Mouse (Mus musculus): ENCODE measurements around the gene Kat8. TPM values are rescaled to one million over a fixed set of nuclear protein-coding genes. Genes with fewer than 3 reads are reported as not detected.

Kat8 gene
- 27.5 and 29.0 TPM in 2 replicates for polyA plus RNA-seq (2016; fragmentation: Nextera tagmentation; extraction: Ambion mirVana)

DNA sequence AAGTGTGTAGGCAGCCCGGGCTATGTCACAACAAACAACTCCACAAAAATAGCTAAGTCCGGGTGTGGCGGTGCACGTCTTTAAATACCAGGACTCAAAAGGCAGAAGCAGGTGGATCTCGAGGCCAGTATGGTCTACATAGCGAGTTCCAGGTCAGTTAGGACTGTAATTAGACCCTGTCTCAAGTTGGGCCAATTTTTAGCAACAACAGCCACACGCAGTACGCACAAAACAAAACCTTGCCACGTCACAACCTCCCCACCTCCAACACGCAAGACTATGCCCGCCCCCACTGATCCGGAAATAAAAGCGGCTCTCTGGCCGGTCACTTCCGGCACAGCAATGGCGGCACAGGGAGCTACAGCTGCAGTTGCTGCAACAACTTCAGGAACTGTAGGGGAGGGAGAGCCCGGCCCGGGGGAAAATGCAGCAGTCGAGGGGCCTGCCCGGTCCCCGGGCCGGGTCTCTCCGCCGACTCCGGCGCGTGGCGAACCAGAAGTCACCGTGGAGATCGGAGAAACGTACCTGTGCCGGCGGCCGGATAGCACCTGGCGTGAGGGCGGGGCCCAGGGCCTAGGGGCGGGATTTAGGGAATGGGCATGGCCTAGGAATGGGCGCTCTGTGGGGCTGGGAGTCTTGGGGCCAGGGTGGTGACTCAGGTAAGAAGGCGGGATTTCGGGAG lies at the start of gene Kat8:
Gene Kat8 (plus strand): TSS at position 327 of the 682 bp plus-strand sequence.
- peak within 1 kb of the TSS; percentile 89 for H3K9ac ChIP-seq
- under 1% methylated on average over 40 of the region's 40 CpGs for WGBS
- peaks cover 5% of the 10 kb centered on the region; the same call in 1 of the 2 replicates for H3K4me1 ChIP-seq (replicated peaks)
- H3K27ac ChIP-seq (ENCODE audit: poor library complexity, severe bottlenecking) = peak within 1 kb of the TSS; percentile 62
- peak within 1 kb of the TSS; percentile 87 for H3K4me3 ChIP-seq
- no peaks in the 10 kb centered on the region for H3K9me3 ChIP-seq (replicated peaks)
- peak within 1 kb of the TSS; percentile 74 for H3K4me2 ChIP-seq
- H3K27me3 ChIP-seq (replicated peaks) = no peaks in the 10 kb centered on the region
- ATAC-seq (ENCODE audit: insufficient number of reproducible peaks, low FRiP score) = peak; percentile 96
- peaks cover 51% of the 10 kb centered on the region for H3K36me3 ChIP-seq

DNA sequence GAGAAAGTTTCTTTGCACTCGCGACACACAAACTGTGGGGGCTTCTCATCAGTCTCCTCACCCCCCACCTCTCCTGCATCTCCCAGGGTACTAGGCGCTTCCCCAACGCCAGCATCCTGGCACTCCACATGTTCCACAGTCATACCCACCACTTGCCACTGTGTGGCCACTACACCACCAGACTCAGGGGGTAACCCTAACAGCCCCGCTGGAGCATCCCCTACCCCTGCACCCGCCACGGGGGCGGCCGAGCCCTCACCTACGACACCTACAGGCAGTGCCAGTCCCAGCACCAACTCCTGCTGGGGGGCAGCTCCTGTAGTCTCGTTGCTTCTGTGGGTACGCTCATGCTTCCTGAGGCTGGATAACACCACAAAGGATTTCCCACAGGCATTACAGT lies 45.9 kb upstream of the Kat8 start:
- no peak overlapping the region for H3K4me3 ChIP-seq
- H3K27ac ChIP-seq (ENCODE audit: poor library complexity, severe bottlenecking) = no peak overlapping the region
- 95% methylated on average over 12 of the region's 12 CpGs for WGBS
- H3K36me3 ChIP-seq = peaks cover 47% of the 10 kb centered on the region
- H3K9me3 ChIP-seq (replicated peaks) = no peaks in the 10 kb centered on the region
- no peak for ATAC-seq (ENCODE audit: insufficient number of reproducible peaks, low FRiP score)
- 0 out of 2 replicates have a peak, but pooled peaks cover 5% of the 10 kb centered on the region for H3K4me1 ChIP-seq (replicated peaks)
- no peak overlapping the region for H3K9ac ChIP-seq
- H3K27me3 ChIP-seq (replicated peaks) = no peaks in the 10 kb centered on the region
- H3K4me2 ChIP-seq = no peak overlapping the region

DNA sequence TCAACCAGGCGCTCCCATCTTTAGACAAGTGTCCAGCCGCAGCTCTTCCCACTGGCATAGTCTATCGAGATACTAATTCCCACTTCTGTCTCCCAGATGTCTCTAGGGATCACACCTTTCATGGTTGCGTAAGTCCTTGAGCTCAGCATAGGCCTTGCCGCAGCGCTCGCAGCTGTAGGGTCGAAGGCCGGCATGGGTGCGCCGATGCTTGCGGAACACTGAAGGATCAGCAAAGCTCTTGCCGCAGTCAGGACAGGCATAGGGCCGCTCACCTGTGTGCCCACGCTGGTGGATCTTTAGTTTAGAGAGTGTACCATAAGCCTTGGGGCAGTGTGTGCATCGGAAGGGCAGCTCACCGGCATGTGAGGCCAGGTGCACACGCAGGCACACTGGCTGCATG lies 44.7 kb upstream of the Kat8 start:
- no peak overlapping the region for H3K4me2 ChIP-seq
- no peak overlapping the region for H3K9ac ChIP-seq
- H3K4me1 ChIP-seq (replicated peaks) = 0 out of 2 replicates have a peak, but pooled peaks cover 5% of the 10 kb centered on the region
- H3K9me3 ChIP-seq (replicated peaks) = no peaks in the 10 kb centered on the region
- no peak overlapping the region for H3K4me3 ChIP-seq
- no peaks in the 10 kb centered on the region for H3K27me3 ChIP-seq (replicated peaks)
- 96% methylated on average over 18 of the region's 18 CpGs for WGBS
- no peak for ATAC-seq (ENCODE audit: insufficient number of reproducible peaks, low FRiP score)
- H3K27ac ChIP-seq (ENCODE audit: poor library complexity, severe bottlenecking) = no peak overlapping the region
- peaks cover 56% of the 10 kb centered on the region for H3K36me3 ChIP-seq

DNA sequence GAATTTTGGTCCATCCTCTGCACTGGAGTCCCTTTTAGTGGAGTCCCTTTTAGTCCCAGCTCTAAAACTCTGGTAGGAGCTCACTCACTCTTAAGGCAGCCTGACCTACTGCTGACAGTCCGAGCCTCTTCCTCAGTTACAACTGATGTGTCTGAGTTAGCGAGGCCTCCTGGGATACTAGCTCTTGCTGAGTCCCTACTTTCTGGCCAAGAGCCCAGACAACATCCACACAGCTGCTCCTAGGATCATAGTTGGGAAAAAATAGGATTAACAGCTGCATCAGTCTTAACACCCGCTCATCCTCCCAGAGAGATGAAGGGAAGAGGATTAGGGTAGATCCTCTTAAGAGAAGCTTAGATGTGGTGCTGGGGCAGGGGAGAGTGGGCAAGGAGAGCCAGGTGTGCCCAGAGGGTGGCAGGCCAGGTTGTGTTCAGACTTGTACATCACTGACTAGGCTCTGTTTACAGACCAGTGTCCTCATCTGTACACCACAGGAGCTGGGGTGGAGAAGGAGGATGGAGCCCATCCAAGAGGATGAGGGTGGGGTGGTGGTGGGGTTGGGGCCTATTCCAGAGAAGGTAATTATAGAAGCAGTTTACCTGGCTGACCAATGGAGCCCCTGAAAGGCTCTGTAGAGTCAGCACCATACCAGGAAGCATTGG lies 43.0 kb upstream of the Kat8 start:
- no peak for ATAC-seq (ENCODE audit: insufficient number of reproducible peaks, low FRiP score)
- H3K27me3 ChIP-seq (replicated peaks) = no peaks in the 10 kb centered on the region
- no peaks in the 10 kb centered on the region for H3K9me3 ChIP-seq (replicated peaks)
- H3K27ac ChIP-seq (ENCODE audit: poor library complexity, severe bottlenecking) = no peak overlapping the region
- peaks cover 13% of the 10 kb centered on the region for H3K4me1 ChIP-seq (replicated peaks)
- peak overlapping the region; percentile 2; the same call in 1 of the 2 replicates for H3K9ac ChIP-seq
- H3K4me3 ChIP-seq = no peak overlapping the region
- peaks cover 57% of the 10 kb centered on the region for H3K36me3 ChIP-seq
- 78% methylated on average over 3 of the region's 3 CpGs for WGBS
- no peak overlapping the region for H3K4me2 ChIP-seq

DNA sequence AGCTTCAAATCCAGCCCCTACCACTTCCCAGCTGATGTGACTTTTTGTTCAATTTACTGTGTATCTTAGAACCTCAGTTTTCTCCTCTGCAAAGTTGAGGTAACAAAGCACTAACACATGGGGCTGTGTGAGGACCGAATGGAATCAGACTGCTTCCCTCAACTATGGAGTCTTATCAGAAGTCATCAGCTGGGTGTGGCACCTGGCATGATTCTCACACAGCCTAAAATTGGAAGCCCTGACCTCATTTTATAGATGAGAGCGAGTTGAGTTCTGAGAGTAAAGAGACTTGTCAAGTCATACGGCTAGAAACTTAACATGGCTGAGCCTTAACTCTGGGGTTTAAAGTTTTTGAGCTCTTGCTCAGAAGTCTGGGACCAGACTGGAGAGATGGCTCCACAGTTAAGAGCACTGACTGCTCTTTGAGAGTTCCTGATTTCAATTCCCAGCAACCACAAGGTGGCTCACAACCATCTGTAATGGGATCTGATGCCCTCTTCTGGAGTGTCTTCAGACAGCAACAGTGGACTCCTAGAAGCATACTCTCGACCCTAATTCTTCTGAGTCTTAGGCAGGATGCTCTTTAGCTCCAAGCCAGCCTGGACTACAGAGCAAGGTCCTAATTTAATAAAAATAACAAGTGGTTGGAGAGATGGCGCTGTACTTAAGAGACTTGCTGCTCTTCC lies 42.0 kb upstream of the Kat8 start:
- 84% methylated on average over 5 of the region's 5 CpGs for WGBS
- Histone ChIP-seq H3K9me3 (replicated peaks) (no peaks in the 10 kb centered on the region), H3K4me3 (no peak overlapping the region), H3K9ac (no peak overlapping the region), H3K36me3 (peaks cover 49% of the 10 kb centered on the region), H3K4me1 (replicated peaks) (peaks cover 17% of the 10 kb centered on the region), H3K27ac (ENCODE audit: poor library complexity, severe bottlenecking) (no peak overlapping the region), H3K27me3 (replicated peaks) (no peaks in the 10 kb centered on the region), H3K4me2 (no peak overlapping the region)
- no peak for ATAC-seq (ENCODE audit: insufficient number of reproducible peaks, low FRiP score)

DNA sequence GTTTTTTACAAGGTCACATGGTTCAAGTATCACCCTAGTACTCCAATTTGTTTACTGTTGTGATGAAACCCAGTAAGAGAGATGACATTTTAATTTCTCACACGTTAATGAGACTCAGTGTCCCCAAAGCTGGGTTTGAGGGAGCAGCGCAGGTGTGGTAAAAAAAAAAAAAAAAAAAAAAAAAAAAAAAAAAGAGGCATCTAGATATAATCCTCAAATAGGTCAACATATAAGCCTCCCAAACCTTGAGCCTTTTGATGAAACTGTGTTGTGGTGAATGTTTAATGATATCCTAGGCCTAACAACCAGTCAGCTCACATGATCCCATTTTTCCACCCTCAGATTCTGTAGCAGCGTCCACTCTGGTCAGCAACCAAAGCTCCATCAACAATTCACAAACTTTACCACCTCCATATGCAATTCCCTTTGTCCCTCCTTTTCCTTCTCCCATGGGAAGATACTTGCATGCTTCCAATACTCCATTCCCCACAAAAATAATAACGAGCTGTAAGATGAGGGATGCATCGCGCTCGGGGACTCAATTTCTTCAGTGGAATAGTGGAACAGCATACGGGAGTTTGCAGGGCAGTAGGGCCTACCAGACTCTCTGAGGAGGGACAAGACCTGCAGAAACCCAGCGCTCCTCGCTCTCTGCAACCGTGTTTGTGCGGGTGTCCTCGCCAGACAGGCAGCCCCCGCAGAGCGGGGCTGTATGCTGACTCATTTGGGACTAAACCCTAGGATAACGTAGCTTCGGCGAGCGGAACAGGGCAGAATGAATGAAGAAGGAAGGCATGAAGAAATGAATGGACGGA lies 37.3 kb upstream of the Kat8 start:
- peak overlapping the region; percentile 94 for H3K4me3 ChIP-seq
- peak overlapping the region; percentile 97 for H3K9ac ChIP-seq
- peak overlapping the region; percentile 74 for H3K4me2 ChIP-seq
- no peaks in the 10 kb centered on the region for H3K27me3 ChIP-seq (replicated peaks)
- no peak for ATAC-seq (ENCODE audit: insufficient number of reproducible peaks, low FRiP score)
- WGBS = 6% methylated on average over 20 of the region's 20 CpGs
- H3K4me1 ChIP-seq (replicated peaks) = peaks cover 20% of the 10 kb centered on the region
- peaks cover 34% of the 10 kb centered on the region for H3K36me3 ChIP-seq
- H3K9me3 ChIP-seq (replicated peaks) = no peaks in the 10 kb centered on the region
- peak overlapping the region; percentile 98 for H3K27ac ChIP-seq (ENCODE audit: poor library complexity, severe bottlenecking)

DNA sequence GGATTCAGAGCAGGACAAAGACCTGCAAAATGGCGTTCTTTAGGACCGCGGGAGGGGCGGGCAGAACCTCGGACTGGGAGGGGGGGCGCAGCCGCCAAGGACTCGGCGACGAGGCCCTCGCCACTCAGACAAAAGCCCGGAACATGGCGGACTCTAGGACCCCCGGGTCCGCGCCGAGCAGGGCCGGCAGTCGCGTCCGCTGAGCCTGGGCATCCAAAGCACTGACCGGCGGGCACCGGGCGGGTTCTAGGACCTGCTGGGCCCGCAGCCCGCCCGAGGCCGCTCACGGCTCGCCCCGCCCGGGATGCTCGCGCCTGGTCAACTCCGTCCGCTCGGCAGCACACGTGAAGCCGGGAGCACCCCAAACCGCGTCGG lies 36.7 kb upstream of the Kat8 start:
- H3K4me2 ChIP-seq = peak overlapping the region; percentile 74
- peaks cover 37% of the 10 kb centered on the region for H3K36me3 ChIP-seq
- peak overlapping the region; percentile 94 for H3K4me3 ChIP-seq
- WGBS = under 1% methylated on average over 39 of the region's 43 CpGs
- H3K9ac ChIP-seq = peak overlapping the region; percentile 97
- no peaks in the 10 kb centered on the region for H3K9me3 ChIP-seq (replicated peaks)
- H3K4me1 ChIP-seq (replicated peaks) = peaks cover 20% of the 10 kb centered on the region
- ATAC-seq (ENCODE audit: insufficient number of reproducible peaks, low FRiP score) = peak; percentile 92
- H3K27me3 ChIP-seq (replicated peaks) = no peaks in the 10 kb centered on the region
- peak overlapping the region; percentile 98 for H3K27ac ChIP-seq (ENCODE audit: poor library complexity, severe bottlenecking)

DNA sequence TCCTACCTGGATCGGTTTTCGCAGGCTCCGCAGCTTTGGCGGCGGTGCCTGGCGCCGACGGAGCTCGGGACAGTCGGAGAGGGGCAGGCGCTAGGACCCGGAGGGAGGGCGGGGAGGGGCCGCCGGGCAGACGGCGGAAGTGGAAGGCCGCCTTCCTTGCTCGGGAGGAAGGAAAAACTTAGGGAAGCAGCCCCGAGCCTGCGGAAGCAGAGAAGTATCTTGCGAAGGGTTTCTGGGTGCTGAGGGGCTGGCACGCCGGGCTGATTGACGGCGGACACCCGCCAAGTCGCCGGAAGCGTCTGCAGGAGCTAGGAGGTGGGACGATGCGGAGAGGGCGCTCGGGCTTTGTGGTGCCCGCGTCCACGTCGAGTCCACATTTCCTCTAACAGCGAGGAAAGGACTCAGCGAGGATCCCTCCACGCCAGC lies 36.3 kb upstream of the Kat8 start, which contains the start of gene Zfp646:
Gene Zfp646 (plus strand): TSS at position 181 of the 426 bp plus-strand sequence.
- under 1% methylated on average over 41 of the region's 41 CpGs for WGBS
- H3K9me3 ChIP-seq (replicated peaks) = no peaks in the 10 kb centered on the region
- H3K27ac ChIP-seq (ENCODE audit: poor library complexity, severe bottlenecking) = peak within 1 kb of the TSS; percentile 98
- peak within 1 kb of the TSS; percentile 94 for H3K4me3 ChIP-seq
- H3K27me3 ChIP-seq (replicated peaks) = no peaks in the 10 kb centered on the region
- H3K9ac ChIP-seq = peak within 1 kb of the TSS; percentile 97
- H3K4me2 ChIP-seq = peak within 1 kb of the TSS; percentile 74
- peaks cover 20% of the 10 kb centered on the region for H3K4me1 ChIP-seq (replicated peaks)
- H3K36me3 ChIP-seq = peaks cover 39% of the 10 kb centered on the region
- peak; percentile 89 for ATAC-seq (ENCODE audit: insufficient number of reproducible peaks, low FRiP score)

DNA sequence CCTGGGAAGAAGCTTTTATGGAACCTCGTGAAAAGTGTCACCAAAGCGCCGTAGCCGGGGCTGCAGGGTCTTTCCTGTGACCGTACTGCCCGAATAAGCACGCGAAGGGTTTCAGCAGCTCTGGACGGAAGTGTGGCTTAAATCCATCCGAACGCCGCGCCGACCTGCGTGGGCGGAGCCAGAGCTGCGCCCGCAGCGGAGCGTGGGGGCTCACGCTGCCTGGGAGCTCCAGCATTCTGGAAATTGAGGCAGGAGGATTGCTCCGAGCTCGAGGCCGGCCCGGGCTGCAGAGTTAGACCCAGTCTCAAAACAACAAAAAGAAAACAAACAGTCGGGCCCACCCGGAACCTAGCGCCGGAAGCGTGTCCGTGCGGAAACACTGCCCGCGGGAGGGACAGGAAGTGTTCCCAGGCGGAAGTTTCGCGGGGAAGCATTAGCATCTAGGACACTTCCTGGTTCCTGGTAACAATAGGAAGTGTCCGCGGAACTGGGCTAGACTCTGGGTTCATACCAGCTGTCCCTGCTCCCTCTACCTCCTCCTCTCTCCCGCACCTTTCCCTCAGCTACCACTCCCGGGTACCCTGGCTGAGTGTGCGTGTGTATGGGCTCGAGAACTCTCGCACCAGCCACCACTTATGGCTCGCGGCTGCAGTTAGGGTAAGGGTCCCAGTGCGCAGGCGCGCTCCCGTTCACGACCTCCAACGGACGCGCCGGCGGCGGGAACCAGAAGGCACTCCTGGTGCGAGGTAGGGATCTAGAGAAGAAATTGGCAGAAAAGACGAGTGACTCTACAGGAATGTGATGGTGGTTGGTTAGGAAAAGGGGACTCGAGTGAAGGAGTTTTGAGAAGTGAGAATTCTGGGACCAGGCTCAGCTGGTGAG lies 35.6 kb upstream of the Kat8 start, which contains the start of gene Zfp668:
Gene Zfp668 (minus strand): TSS at position 362 of the 882 bp plus-strand sequence.
- Histone ChIP-seq H3K4me2 (peak within 1 kb of the TSS; percentile 74), H3K9ac (peak within 1 kb of the TSS; percentile 97), H3K27ac (ENCODE audit: poor library complexity, severe bottlenecking) (peak within 1 kb of the TSS; percentile 98), H3K9me3 (replicated peaks) (no peaks in the 10 kb centered on the region), H3K27me3 (replicated peaks) (no peaks in the 10 kb centered on the region), H3K4me1 (replicated peaks) (peaks cover 20% of the 10 kb centered on the region), H3K4me3 (peak within 1 kb of the TSS; percentile 94), H3K36me3 (peaks cover 43% of the 10 kb centered on the region)
- peak; percentile 79 for ATAC-seq (ENCODE audit: insufficient number of reproducible peaks, low FRiP score)
- under 1% methylated on average over 60 of the region's 60 CpGs for WGBS

DNA sequence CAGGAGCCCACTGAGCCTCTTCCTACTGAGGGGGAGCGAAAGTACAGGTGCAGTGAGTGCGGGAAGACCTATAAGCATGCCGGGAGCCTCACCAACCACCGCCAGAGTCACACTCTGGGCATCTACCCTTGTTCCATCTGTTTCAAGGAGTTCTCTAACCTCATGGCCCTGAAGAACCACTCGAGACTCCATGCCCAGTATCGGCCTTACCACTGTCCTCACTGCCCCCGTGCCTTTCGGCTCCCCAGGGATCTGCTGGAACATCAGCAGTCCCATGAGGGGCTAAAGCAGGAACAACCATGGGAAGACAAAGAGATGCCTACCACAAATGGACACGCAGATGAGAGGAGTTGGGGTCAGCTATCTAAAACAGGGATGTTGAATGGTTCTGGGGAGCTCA lies 33.0 kb upstream of the Kat8 start:
- ATAC-seq (ENCODE audit: insufficient number of reproducible peaks, low FRiP score) = no peak
- Histone ChIP-seq H3K4me1 (replicated peaks) (peaks cover 33% of the 10 kb centered on the region), H3K9ac (no peak overlapping the region), H3K4me3 (no peak overlapping the region), H3K4me2 (no peak overlapping the region), H3K27me3 (replicated peaks) (no peaks in the 10 kb centered on the region), H3K9me3 (replicated peaks) (no peaks in the 10 kb centered on the region), H3K36me3 (peaks cover 61% of the 10 kb centered on the region), H3K27ac (ENCODE audit: poor library complexity, severe bottlenecking) (no peak overlapping the region)
- WGBS = 95% methylated on average over 9 of the region's 9 CpGs
